Mouse (Mus musculus) WW6 (cell line): Measurements from ENCODE around the gene Ncoa1.

ENCODE experiments used
- DNase-seq: peaks from one replicate; pipeline ENCODE4 v3.0.0-alpha.2; 2013; ENCODE audit warnings: low read depth, low spot score

Gene Ncoa1

GRCm38 (mm10) chr12:4476832-4477671, at the start of gene Ncoa1:
Ncoa1 (minus strand) TSS chr12:4477182.
- DNase-seq = peak; percentile 45

- DNase-seq = no peak
Observed at GRCm38 (mm10) chr12:4524546-4524945, 47.6 kb upstream of the Ncoa1 start.

- no peak for DNase-seq
Observed at GRCm38 (mm10) chr12:4523688-4524298, 46.8 kb upstream of the Ncoa1 start.

- no peak for DNase-seq
Observed at GRCm38 (mm10) chr12:4523208-4523607, 46.2 kb upstream of the Ncoa1 start.

- DNase-seq = no peak
Observed at GRCm38 (mm10) chr12:4518957-4519356, 42.0 kb upstream of the Ncoa1 start.

GRCm38 (mm10) chr12:4509591-4510061, 32.6 kb upstream of the Ncoa1 start:
- DNase-seq = no peak

- DNase-seq = no peak
Observed at GRCm38 (mm10) chr12:4508182-4508581, 31.2 kb upstream of the Ncoa1 start.

GRCm38 (mm10) chr12:4507461-4507860, 30.5 kb upstream of the Ncoa1 start:
- no peak for DNase-seq

- DNase-seq = no peak
Observed at GRCm38 (mm10) chr12:4506810-4507430, 29.9 kb upstream of the Ncoa1 start.

GRCm38 (mm10) chr12:4505298-4505697, 28.3 kb upstream of the Ncoa1 start:
- DNase-seq = no peak

- no peak for DNase-seq
Observed at GRCm38 (mm10) chr12:4503673-4504326, 26.8 kb upstream of the Ncoa1 start.

- DNase-seq = no peak
Observed at GRCm38 (mm10) chr12:4501916-4502315, 24.9 kb upstream of the Ncoa1 start.

- DNase-seq = no peak
Observed at GRCm38 (mm10) chr12:4500516-4500915, 23.5 kb upstream of the Ncoa1 start.

- no peak for DNase-seq
Observed at GRCm38 (mm10) chr12:4499651-4500175, 22.7 kb upstream of the Ncoa1 start.

- DNase-seq = no peak
Observed at GRCm38 (mm10) chr12:4488411-4488810, 11.4 kb upstream of the Ncoa1 start.

- DNase-seq = no peak
Observed at GRCm38 (mm10) chr12:4483386-4483785, 6.4 kb upstream of the Ncoa1 start.

GRCm38 (mm10) chr12:4481687-4482086, 4.7 kb upstream of the Ncoa1 start:
- DNase-seq = no peak

GRCm38 (mm10) chr12:4480250-4480649, 3.3 kb upstream of the Ncoa1 start:
- no peak for DNase-seq

- no peak for DNase-seq
Observed at GRCm38 (mm10) chr12:4479171-4479881, 2.3 kb upstream of the Ncoa1 start.

- no peak for DNase-seq
Observed at GRCm38 (mm10) chr12:4477941-4478795, 1.2 kb upstream of the Ncoa1 start.
